Mouse (Mus musculus) embryonic fibroblast, embryonic 13.5 days (primary cell): ENCODE measurements around the gene Map2k6.

Source experiments
- CTCF ChIP-seq: IDR thresholded peaks from 2 replicates; pipeline ENCODE4 v1.5.1; 2011; ENCODE audit warnings: mild to moderate bottlenecking, control low read depth, low read length, moderate library complexity, borderline replicate concordance; ENCODE audit not compliant: insufficient read depth
- POLR2A ChIP-seq: IDR thresholded peaks from 2 replicates; pipeline ENCODE4 v1.6.1; 2011; ENCODE audit warnings: low read depth, mild to moderate bottlenecking, control low read depth, low read length, moderate library complexity

DNA sequence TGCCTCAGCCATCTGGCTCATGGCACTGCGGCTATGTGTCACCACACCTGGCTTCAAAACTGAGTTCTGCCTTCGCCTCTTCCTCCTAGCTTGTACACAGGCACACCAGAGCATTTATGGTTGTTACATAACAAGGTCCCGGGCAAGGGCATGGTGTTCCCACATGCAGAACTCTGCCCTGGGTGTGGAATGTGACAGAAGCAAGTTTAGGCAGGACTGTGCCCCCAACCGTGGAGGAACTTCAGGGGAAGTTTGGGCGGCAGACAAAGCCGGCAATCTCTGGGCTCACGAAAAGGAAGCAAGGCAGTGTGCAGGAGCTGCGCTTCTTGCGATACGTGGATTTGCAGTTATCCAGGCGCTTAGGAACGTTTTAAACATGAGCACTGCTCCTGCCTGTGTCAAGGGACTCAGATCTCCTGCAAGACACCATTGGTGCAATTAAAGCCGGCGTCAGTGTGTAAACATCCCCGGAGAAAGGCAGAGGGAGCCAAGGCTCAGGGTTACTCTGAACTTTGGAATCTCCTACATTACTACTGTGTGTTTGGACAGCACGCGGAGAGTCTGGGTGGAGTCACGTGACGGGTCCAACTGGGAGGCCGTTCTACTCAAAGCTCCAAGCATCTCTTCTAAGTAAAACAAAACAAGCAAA, 19.1 kb upstream of the Map2k6 start:
- TF ChIP-seq CTCF (no peak), POLR2A (no peak)
